Mouse (Mus musculus) spleen, embryonic (tissue): Measurements from ENCODE around the gene Nr4a1.

Source experiments
- CTCF ChIA-PET: fragments of 350-600 bp; sonication (Branson Sonifier 250); formaldehyde crosslinking; loops from one replicate; lab custom pipeline; 2022; lab: Charles Lee

Nr4a1 gene

GRCm38 (mm10) chr15:101232607-101233006, 21.5 kb upstream of the Nr4a1 start:
- CTCF ChIA-PET, result interaction anchor here (0.7 kb wide), 1 partner anchor 738 kb away, joined by 3 read pairs; no protein-coding TSS in a partner anchor

GRCm38 (mm10) chr15:101233183-101233582, 20.9 kb upstream of the Nr4a1 start:
- CTCF ChIA-PET, result interaction anchor here (0.7 kb wide), 1 partner anchor 739 kb away, joined by 3 read pairs; no protein-coding TSS in a partner anchor

- CTCF ChIA-PET, result interaction anchor here (0.8 kb wide), 1 partner anchor 61 kb away, joined by 3 read pairs; no protein-coding TSS in a partner anchor
Observed at GRCm38 (mm10) chr15:101233641-101234275, 20.3 kb upstream of the Nr4a1 start.

- CTCF ChIA-PET, result interaction anchor here (0.6 to 1.7 kb wide), 4 partner anchors 11 to 150 kb away, joined by 3 to 8 read pairs (median 6); partner anchors contain the start of gene Grasp
Observed at GRCm38 (mm10) chr15:101234611-101235341, 19.3 kb upstream of the Nr4a1 start.

GRCm38 (mm10) chr15:101235342-101235698, 18.7 kb upstream of the Nr4a1 start:
- CTCF ChIA-PET, result interaction anchor here (0.6 to 1.7 kb wide), 5 partner anchors 11 to 1893 kb away, joined by 3 to 8 read pairs (median 5); partner anchors contain the start of gene Grasp

GRCm38 (mm10) chr15:101235728-101236327, 18.2 kb upstream of the Nr4a1 start:
- CTCF ChIA-PET, result interaction anchor here (0.6 to 1.7 kb wide), 5 partner anchors 12 to 1892 kb away, joined by 3 to 8 read pairs (median 5); partner anchors contain the start of gene Grasp

- CTCF ChIA-PET, result interaction anchor here (0.6 to 1.2 kb wide), 3 partner anchors 9 to 46 kb away, joined by 3 to 4 read pairs (median 3); no protein-coding TSS in a partner anchor
Observed at GRCm38 (mm10) chr15:101236878-101237277, 17.2 kb upstream of the Nr4a1 start.

- CTCF ChIA-PET, result interaction anchor here (0.7 to 1.3 kb wide), 5 partner anchors 25 to 244 kb away, joined by 3 to 6 read pairs (median 3); no protein-coding TSS in a partner anchor
Observed at GRCm38 (mm10) chr15:101238885-101239511, 15.1 kb upstream of the Nr4a1 start.

GRCm38 (mm10) chr15:101239821-101240220, 14.2 kb upstream of the Nr4a1 start:
- CTCF ChIA-PET, result interaction anchor here (3.2 kb wide), 1 partner anchor 43 kb away, joined by 20 read pairs; the partner anchor contains the start of gene Atg101

- CTCF ChIA-PET, result interaction anchor here (0.5 to 3.2 kb wide), 9 partner anchors 12 to 100 kb away, joined by 3 to 20 read pairs (median 4); partner anchors contain the start of gene Atg101
Observed at GRCm38 (mm10) chr15:101240799-101241204, 13.3 kb upstream of the Nr4a1 start.

- CTCF ChIA-PET, result interaction anchor here (0.7 to 3.2 kb wide), 7 partner anchors 11 to 45 kb away, joined by 3 to 20 read pairs (median 3); partner anchors contain the start of gene Atg101
Observed at GRCm38 (mm10) chr15:101241236-101241635, 12.8 kb upstream of the Nr4a1 start.

- CTCF ChIA-PET, result interaction anchor here (0.6 to 3.2 kb wide), 5 partner anchors 11 to 979 kb away, joined by 3 to 20 read pairs (median 4); partner anchors contain the start of gene Atg101
Observed at GRCm38 (mm10) chr15:101241853-101242252, 12.2 kb upstream of the Nr4a1 start.

GRCm38 (mm10) chr15:101242645-101243044, 11.4 kb upstream of the Nr4a1 start:
- CTCF ChIA-PET, result interaction anchor here (1.2 to 3.2 kb wide), 2 partner anchors 14 to 40 kb away, joined by 3 to 20 read pairs; partner anchors contain the start of gene Atg101

- CTCF ChIA-PET, result interaction anchor here (0.7 to 1.1 kb wide), 2 partner anchors 20 to 23 kb away, joined by 3 read pairs; no protein-coding TSS in a partner anchor
Observed at GRCm38 (mm10) chr15:101244012-101244411, 10.1 kb upstream of the Nr4a1 start.

- CTCF ChIA-PET, result interaction anchor here (0.5 to 2.0 kb wide), 5 partner anchors 8 to 106 kb away, joined by 3 to 15 read pairs (median 5); no protein-coding TSS in a partner anchor
Observed at GRCm38 (mm10) chr15:101246231-101247154, 7.6 kb upstream of the Nr4a1 start.

GRCm38 (mm10) chr15:101247155-101247498, 6.9 kb upstream of the Nr4a1 start:
- CTCF ChIA-PET, result interaction anchor here (0.5 to 2.0 kb wide), 4 partner anchors 8 to 69 kb away, joined by 4 to 15 read pairs (median 8); no protein-coding TSS in a partner anchor

GRCm38 (mm10) chr15:101248029-101248710, 5.9 kb upstream of the Nr4a1 start:
- CTCF ChIA-PET, result interaction anchor here (1.1 kb wide), 1 partner anchor 17 kb away, joined by 4 read pairs; no protein-coding TSS in a partner anchor

- CTCF ChIA-PET, result interaction anchor here (1.4 kb wide), 1 partner anchor 12 kb away, joined by 3 read pairs; no protein-coding TSS in a partner anchor
Observed at GRCm38 (mm10) chr15:101250220-101250800, 3.8 kb upstream of the Nr4a1 start.
